Mouse (Mus musculus) left cerebral cortex, adult 8-10 months (tissue): Measurements from ENCODE around the gene Sin3a. TPM values are rescaled to one million over a fixed set of nuclear protein-coding genes. Genes with fewer than 3 reads are reported as not detected.

ENCODE experiments used
- DNase-seq, 2 experiments: peaks; one replicate each; pipeline ENCODE4 v3.0.0; 2022; ENCODE audit warnings: low spot score in 2 of 2
- total RNA-seq, 4 experiments: library from RNA; stranded (reverse); gene quantifications; 2 replicates each; pipeline ENCODE4 v1.2.4; 2022

The Sin3a gene
- total RNA-seq, 4 experiments from 2014 or later, result 39.1 to 52.4 (median 45.5) TPM

GRCm38 (mm10) chr9:57166173-57166572, 94.3 kb downstream of the Sin3a start:
- DNase-seq, result no peak

GRCm38 (mm10) chr9:57168411-57168810, 96.6 kb downstream of the Sin3a start:
- DNase-seq, result no peak

Other genes with a start within 250 kb of the Sin3a start
- under 1 TPM in 2 of 4 experiments, not detected in 2; 0.30 to 0.37 TPM for gene Odf3l1, start 207.4 kb upstream of the Sin3a start, total RNA-seq
- 10 to 100 TPM; 14.2 to 17.9 (median 15.9) TPM for gene Cspg4, start 207.0 kb upstream of the Sin3a start, total RNA-seq
- 10 to 100 TPM in 1 of 4 experiments, 1 to 10 TPM in 3; 7.9 to 10.5 (median 8.9) TPM for gene Snx33, start 143.7 kb upstream of the Sin3a start, total RNA-seq
- 10 to 100 TPM; 50.3 to 56.8 (median 51.5) TPM for gene Imp3, start 134.6 kb upstream of the Sin3a start, total RNA-seq
- gene Snupn, start 121.2 kb upstream of the Sin3a start, total RNA-seq, result 10 to 100 TPM; 13.5 to 16.5 (median 15.5) TPM
- 10 to 100 TPM; 24.8 to 30.6 (median 25.6) TPM for gene Ptpn9, start 77.1 kb upstream of the Sin3a start, total RNA-seq
- gene Man2c1, start 58.6 kb downstream of the Sin3a start, total RNA-seq, result 100 to 1,000 TPM; 116 to 162 (median 135) TPM
- gene Neil1, start 76.3 kb downstream of the Sin3a start, total RNA-seq, result 10 to 100 TPM in 2 of 4 experiments, 1 to 10 TPM in 2; 7.9 to 11.9 (median 9.5) TPM
- gene Commd4, start 86.3 kb downstream of the Sin3a start, total RNA-seq, result 100 to 1,000 TPM in 1 of 4 experiments, 10 to 100 TPM in 3; 86.3 to 104 (median 93.7) TPM
- gene Trcg1, start 164.5 kb downstream of the Sin3a start, total RNA-seq, result not detected
- gene 1700017B05Rik, start 190.6 kb downstream of the Sin3a start, total RNA-seq, result 10 to 100 TPM; 20.6 to 28.5 (median 23.4) TPM